Mouse (Mus musculus): ENCODE measurements at regions not wholly inside any gene's neighbourhood (a gene's known extent, or its start where the extent isn't known, plus 50 kb on each side); places are given as distances from the start of the nearest gene placed in this dataset.
"Not testable (repeated sequence)": the region's sequence is repeated elsewhere in the genome, so short reads cannot be mapped to it uniquely, and the experiment has no call there.

- Histone ChIP-seq H3K4me3 (ENCODE audit: low read depth, low read length) (no peak overlapping the region), H3K27ac (ENCODE audit: low read depth, low read length) (no peak overlapping the region), H3K27me3 (ENCODE audit: insufficient read depth, low read length) (no peaks in the 10 kb centered on the region), H3K4me2 (ENCODE audit: low read depth, low read length, poor library complexity, severe bottlenecking) (no peak overlapping the region), H3K4me1 (ENCODE audit: insufficient read depth, low read length) (no peaks in the 10 kb centered on the region), H3K9ac (replicated peaks; ENCODE audit: low read length, poor library complexity, severe bottlenecking) (no peak overlapping the region), H3K36me3 (ENCODE audit: insufficient read depth, low read length) (no peaks in the 10 kb centered on the region), H3K9me3 (ENCODE audit: low read length) (no peaks in the 10 kb centered on the region)
- no peak for ATAC-seq (ENCODE audit: low FRiP score)
- peak; percentile 33 for DNase-seq (ENCODE audit: low spot score)
- WGBS: 61% methylated on average over 2 of the region's 2 CpGs
- TF ChIP-seq CTCF (IDR thresholded peaks at IDR 0.05): no peak
These were observed 1407.6 kb downstream of the Gm9008 start for GRCm38 (mm10) chr6:75089971-75090370.

- DNase-seq (ENCODE audit: low spot score) (no peak), ATAC-seq (ENCODE audit: low FRiP score) (no peak)
- 78% methylated on average over 3 of the region's 3 CpGs for WGBS
- no peak overlapping the region for H3K4me3 ChIP-seq (ENCODE audit: low read depth, low read length)
- H3K9me3 ChIP-seq (ENCODE audit: low read length): no peaks in the 10 kb centered on the region
- no peak overlapping the region for H3K4me2 ChIP-seq (ENCODE audit: low read depth, low read length, poor library complexity, severe bottlenecking)
- H3K36me3 ChIP-seq (ENCODE audit: insufficient read depth, low read length): no peaks in the 10 kb centered on the region
- no peaks in the 10 kb centered on the region for H3K4me1 ChIP-seq (ENCODE audit: insufficient read depth, low read length)
- TF ChIP-seq CTCF (IDR thresholded peaks at IDR 0.05): no peak
- H3K27ac ChIP-seq (ENCODE audit: low read depth, low read length): no peak overlapping the region
- no peaks in the 10 kb centered on the region for H3K27me3 ChIP-seq (ENCODE audit: insufficient read depth, low read length)
- no peak overlapping the region for H3K9ac ChIP-seq (replicated peaks; ENCODE audit: low read length, poor library complexity, severe bottlenecking)
These were observed 1429.8 kb downstream of the Gm9008 start for GRCm38 (mm10) chr6:75067758-75068157.

- no peaks in the 10 kb centered on the region for H3K9me3 ChIP-seq (ENCODE audit: low read length)
- no peaks in the 10 kb centered on the region for H3K27me3 ChIP-seq (ENCODE audit: insufficient read depth, low read length)
- H3K27ac ChIP-seq (ENCODE audit: low read depth, low read length): no peak overlapping the region
- H3K9ac ChIP-seq (replicated peaks; ENCODE audit: low read length, poor library complexity, severe bottlenecking): no peak overlapping the region
- no peak overlapping the region for H3K4me2 ChIP-seq (ENCODE audit: low read depth, low read length, poor library complexity, severe bottlenecking)
- H3K4me1 ChIP-seq (ENCODE audit: insufficient read depth, low read length): no peaks in the 10 kb centered on the region
- no peak for TF ChIP-seq CTCF (IDR thresholded peaks at IDR 0.05)
- ATAC-seq (ENCODE audit: low FRiP score) (no peak), DNase-seq (ENCODE audit: low spot score) (peak; percentile 38)
- H3K4me3 ChIP-seq (ENCODE audit: low read depth, low read length): no peak overlapping the region
- H3K36me3 ChIP-seq (ENCODE audit: insufficient read depth, low read length): no peaks in the 10 kb centered on the region
These were observed 1455.1 kb downstream of the Gm9008 start for GRCm38 (mm10) chr6:75042336-75043010.

GRCm38 (mm10) chr6:75039451-75039850 is 1458.1 kb downstream of the Gm9008 start:
- Histone ChIP-seq H3K4me1 (ENCODE audit: insufficient read depth, low read length) (no peaks in the 10 kb centered on the region), H3K27ac (ENCODE audit: low read depth, low read length) (no peak overlapping the region), H3K4me3 (ENCODE audit: low read depth, low read length) (no peak overlapping the region), H3K27me3 (ENCODE audit: insufficient read depth, low read length) (no peaks in the 10 kb centered on the region), H3K9ac (replicated peaks; ENCODE audit: low read length, poor library complexity, severe bottlenecking) (no peak overlapping the region), H3K9me3 (ENCODE audit: low read length) (no peaks in the 10 kb centered on the region), H3K4me2 (ENCODE audit: low read depth, low read length, poor library complexity, severe bottlenecking) (no peak overlapping the region), H3K36me3 (ENCODE audit: insufficient read depth, low read length) (no peaks in the 10 kb centered on the region)
- WGBS: 87% methylated on average over 2 of the region's 2 CpGs
- DNase-seq (ENCODE audit: low spot score): no peak
- no peak for ATAC-seq (ENCODE audit: low FRiP score)
- no peak for TF ChIP-seq CTCF (IDR thresholded peaks at IDR 0.05)

- H3K4me2 ChIP-seq (ENCODE audit: low read depth, low read length, poor library complexity, severe bottlenecking); H3K9me3 ChIP-seq (ENCODE audit: low read length); H3K36me3 ChIP-seq (ENCODE audit: insufficient read depth, low read length); H3K27ac ChIP-seq (ENCODE audit: low read depth, low read length); H3K4me3 ChIP-seq (ENCODE audit: low read depth, low read length); H3K4me1 ChIP-seq (ENCODE audit: insufficient read depth, low read length); H3K27me3 ChIP-seq (ENCODE audit: insufficient read depth, low read length); ATAC-seq (ENCODE audit: low FRiP score); H3K9ac ChIP-seq (replicated peaks; ENCODE audit: low read length, poor library complexity, severe bottlenecking); DNase-seq (ENCODE audit: low spot score): not testable (repeated sequence)
- WGBS: 37% methylated on average over 1 of the region's 1 CpGs
These were observed 1460.4 kb downstream of the Gm9008 start for GRCm38 (mm10) chr6:75037179-75037578.
